Mouse (Mus musculus) left cerebral cortex, adult 9 months (tissue): ENCODE measurements around the gene Gm20807.
"Not testable (repeated sequence)": the region's sequence is repeated elsewhere in the genome, so short reads cannot be mapped to it uniquely, and the experiment has no call there.

Experiments
- DNase-seq, 2 experiments: peaks; one replicate each; pipeline ENCODE4 v3.0.0; 2022; ENCODE audit warnings: low spot score in 2 of 2

The Gm20807 gene

DNA sequence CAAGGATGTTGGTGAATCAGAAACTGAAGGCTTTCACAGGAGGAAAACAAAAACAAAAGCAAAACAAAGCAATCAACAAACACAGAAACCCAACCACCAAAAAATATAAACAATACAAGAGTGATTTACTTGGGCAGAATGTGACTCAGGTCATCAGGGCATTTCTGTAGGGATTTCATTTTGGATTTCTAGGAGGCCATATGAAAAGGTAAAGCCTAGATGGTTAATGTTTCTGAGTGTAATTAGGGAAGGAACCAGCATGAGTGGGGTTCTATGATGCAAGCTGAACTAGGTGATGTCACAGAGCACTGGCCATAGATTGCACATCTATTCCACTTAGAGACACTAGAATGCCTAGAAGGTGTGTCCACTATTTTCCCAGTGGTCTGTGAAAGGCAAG is at the start of gene Gm20807:
Gm20807 (plus strand) TSS at position 301 of the 400 bp plus-strand sequence.
- DNase-seq: not testable (repeated sequence)
